Mouse (Mus musculus) kidney, adult 2 months (tissue): Measurements from ENCODE around the gene Fiz1.

Experiments used
- CTCF ChIP-seq: fragments of 200-500 bp; conservative IDR thresholded peaks from 2 replicates; pipeline ENCODE4 v1.5.1; 2011; ENCODE audit warnings: low read depth, mild to moderate bottlenecking, control low read depth, low read length, moderate library complexity, mixed read lengths; ENCODE audit not compliant: insufficient read depth, insufficient read length
- POLR2A ChIP-seq: fragments of 200-500 bp; IDR thresholded peaks from one replicate; pipeline ENCODE4 v1.6.1; 2011; ENCODE audit warnings: low read depth, low read length, control low read depth

GRCm38 (mm10) chr7:5014251-5015117 lies at the start of gene Fiz1, which contains the start of gene Zfp524:
- TF ChIP-seq CTCF (no peak), POLR2A (no peak)
